Mouse (Mus musculus): Measurements from ENCODE around the gene Bnipl. TPM values are rescaled to one million over a fixed set of nuclear protein-coding genes. Genes with fewer than 3 reads are reported as not detected.

Bnipl gene
- polyA plus RNA-seq, 1 experiment = 13.3 TPM

- 92% methylated on average over 6 of the region's 6 CpGs for WGBS
- H3K4me1 ChIP-seq (ENCODE audit: control insufficient read depth, insufficient read depth, low read length) = no peaks in the 10 kb centered on the region
- DNase-seq = no peak
- TF ChIP-seq POLR2A (IDR thresholded peaks at IDR 0.05; ENCODE audit: borderline replicate concordance, extremely low read depth, low read depth, low read length) = no peak
- TF ChIP-seq CTCF (IDR thresholded peaks at IDR 0.05; ENCODE audit: insufficient read depth, low read length) = no peak
- H3K4me3 ChIP-seq (replicated peaks; ENCODE audit: extremely low read depth, low read depth, low read length) = no peak overlapping the region
Measured at GRCm38 (mm10) chr3:95203880-95204279, 47.1 kb downstream of the Bnipl start.

GRCm38 (mm10) chr3:95200562-95200961, 50.4 kb downstream of the Bnipl start:
- WGBS = 84% methylated on average over 2 of the region's 2 CpGs
- TF ChIP-seq CTCF (IDR thresholded peaks at IDR 0.05; ENCODE audit: insufficient read depth, low read length) = no peak
- no peak for TF ChIP-seq POLR2A (IDR thresholded peaks at IDR 0.05; ENCODE audit: borderline replicate concordance, extremely low read depth, low read depth, low read length)
- no peak for DNase-seq
- no peak overlapping the region for H3K4me3 ChIP-seq (replicated peaks; ENCODE audit: extremely low read depth, low read depth, low read length)
- no peaks in the 10 kb centered on the region for H3K4me1 ChIP-seq (ENCODE audit: control insufficient read depth, insufficient read depth, low read length)

- H3K4me3 ChIP-seq (replicated peaks; ENCODE audit: extremely low read depth, low read depth, low read length) = no peak overlapping the region
- H3K4me1 ChIP-seq (ENCODE audit: control insufficient read depth, insufficient read depth, low read length) = no peaks in the 10 kb centered on the region
- WGBS = 81% methylated on average over 7 of the region's 7 CpGs
- DNase-seq = no peak
- TF ChIP-seq POLR2A (IDR thresholded peaks at IDR 0.05; ENCODE audit: borderline replicate concordance, extremely low read depth, low read depth, low read length) (no peak), CTCF (IDR thresholded peaks at IDR 0.05; ENCODE audit: insufficient read depth, low read length) (no peak)
Measured at GRCm38 (mm10) chr3:95200132-95200531, 50.9 kb downstream of the Bnipl start.

- DNase-seq = no peak
Measured at GRCm38 (mm10) chr3:95199101-95199500, 51.9 kb downstream of the Bnipl start.

GRCm38 (mm10) chr3:95195772-95196171, 55.2 kb downstream of the Bnipl start:
- 72% methylated on average over 2 of the region's 2 CpGs for WGBS
- Histone ChIP-seq H3K4me3 (replicated peaks; ENCODE audit: extremely low read depth, low read depth, low read length) (no peak overlapping the region), H3K4me1 (ENCODE audit: control insufficient read depth, insufficient read depth, low read length) (no peaks in the 10 kb centered on the region)
- TF ChIP-seq POLR2A (IDR thresholded peaks at IDR 0.05; ENCODE audit: borderline replicate concordance, extremely low read depth, low read depth, low read length) (no peak), CTCF (IDR thresholded peaks at IDR 0.05; ENCODE audit: insufficient read depth, low read length) (no peak)
- DNase-seq = no peak

More at GRCm38 (mm10) chr3:95199101-95199500, 51.9 kb downstream of the Bnipl start:
- WGBS = 75% methylated on average over 1 of the region's 1 CpGs
- Histone ChIP-seq H3K4me3 (replicated peaks; ENCODE audit: extremely low read depth, low read depth, low read length) (no peak overlapping the region), H3K4me1 (ENCODE audit: control insufficient read depth, insufficient read depth, low read length) (no peaks in the 10 kb centered on the region)
- TF ChIP-seq CTCF (IDR thresholded peaks at IDR 0.05; ENCODE audit: insufficient read depth, low read length) = no peak

- WGBS = 59% methylated on average over 6 of the region's 6 CpGs
- H3K4me1 ChIP-seq (ENCODE audit: control insufficient read depth, insufficient read depth, low read length) = no peaks in the 10 kb centered on the region
- no peak overlapping the region for H3K4me3 ChIP-seq (replicated peaks; ENCODE audit: extremely low read depth, low read depth, low read length)
- DNase-seq = no peak
- TF ChIP-seq CTCF (IDR thresholded peaks at IDR 0.05; ENCODE audit: insufficient read depth, low read length) (no peak), POLR2A (IDR thresholded peaks at IDR 0.05; ENCODE audit: borderline replicate concordance, extremely low read depth, low read depth, low read length) (no peak)
Measured at GRCm38 (mm10) chr3:95194721-95195135, 56.3 kb downstream of the Bnipl start.

Other genes with a start within 250 kb of the Bnipl start
- 19.2 and 20.6 TPM in 2 replicates for gene Zfp687, start 235.7 kb downstream of the Bnipl start, polyA plus RNA-seq (2012; rRNA removed)
- gene Psmd4, start 208.6 kb downstream of the Bnipl start, polyA plus RNA-seq (2012; rRNA removed) = 97.3 and 127 TPM in 2 replicates
- gene Pip5k1a, start 144.3 kb downstream of the Bnipl start, polyA plus RNA-seq (2012; rRNA removed) = 14.6 and 20.4 TPM in 2 replicates
- 55.3 and 62.2 TPM in 2 replicates for gene Vps72, start 140.2 kb downstream of the Bnipl start, polyA plus RNA-seq (2012; rRNA removed)
- gene Tmod4, start 126.7 kb downstream of the Bnipl start, polyA plus RNA-seq (2012; rRNA removed) = 1.5 and 3.5 TPM in 2 replicates
- gene Scnm1, start 117.2 kb downstream of the Bnipl start, polyA plus RNA-seq (2012; rRNA removed) = 30.1 and 43.7 TPM in 2 replicates
- 4.5 and 7.8 TPM in 2 replicates for gene Lysmd1, start 117.1 kb downstream of the Bnipl start, polyA plus RNA-seq (2012; rRNA removed)
- 24.6 and 26.4 TPM in 2 replicates for gene Tnfaip8l2, start 108.8 kb downstream of the Bnipl start, polyA plus RNA-seq (2012; rRNA removed)
- gene Sema6c, start 90.7 kb downstream of the Bnipl start, polyA plus RNA-seq (2012; rRNA removed) = 10.7 and 11.8 TPM in 2 replicates
- gene Gabpb2, start 33.3 kb downstream of the Bnipl start, polyA plus RNA-seq (2012; rRNA removed) = 9.7 and 17.3 TPM in 2 replicates
- 54.0 and 71.7 TPM in 2 replicates for gene Cdc42se1, start 22.5 kb downstream of the Bnipl start, polyA plus RNA-seq (2012; rRNA removed)
- gene Mllt11, start 19.0 kb downstream of the Bnipl start, polyA plus RNA-seq (2012; rRNA removed) = 6.5 and 12.3 TPM in 2 replicates
- 0.98 and 1.1 TPM in 2 replicates for gene Gm128, start 9.6 kb downstream of the Bnipl start, polyA plus RNA-seq (2012; rRNA removed)
- gene Mindy1, start 30.2 kb upstream of the Bnipl start, polyA plus RNA-seq (2012; rRNA removed) = 89.1 and 95.2 TPM in 2 replicates
- gene Prune1, start 30.9 kb upstream of the Bnipl start, polyA plus RNA-seq (2012; rRNA removed) = 13.4 and 24.2 TPM in 2 replicates
- gene Anxa9, start 56.0 kb upstream of the Bnipl start, polyA plus RNA-seq (2012; rRNA removed) = 4.7 and 16.7 TPM in 2 replicates
- gene Cers2, start 63.6 kb upstream of the Bnipl start, polyA plus RNA-seq (2012; rRNA removed) = 158 and 181 TPM in 2 replicates
- gene Setdb1, start 106.0 kb upstream of the Bnipl start, polyA plus RNA-seq (2012; rRNA removed) = 10.7 and 14.7 TPM in 2 replicates
- gene 4930558C23Rik, start 151.6 kb upstream of the Bnipl start, polyA plus RNA-seq (2012; rRNA removed) = 0.30 TPM in 1 of 2 replicates, not detected in the other
- gene Arnt, start 183.2 kb upstream of the Bnipl start, polyA plus RNA-seq (2012; rRNA removed) = 35.5 and 38.1 TPM in 2 replicates
- gene Ctsk, start 248.1 kb upstream of the Bnipl start, polyA plus RNA-seq (2012; rRNA removed) = 6.7 and 13.0 TPM in 2 replicates

Data from lung, adult 2 months (tissue).